Mouse (Mus musculus) kidney, adult 2 months (tissue): ENCODE measurements around the gene Ebf1.

Experiments
- CTCF ChIP-seq: fragments of 200-500 bp; conservative IDR thresholded peaks from 2 replicates; pipeline ENCODE4 v1.5.1; 2011; ENCODE audit warnings: low read depth, mild to moderate bottlenecking, control low read depth, low read length, moderate library complexity, mixed read lengths; ENCODE audit not compliant: insufficient read depth, insufficient read length
- POLR2A ChIP-seq: fragments of 200-500 bp; IDR thresholded peaks from one replicate; pipeline ENCODE4 v1.6.1; 2011; ENCODE audit warnings: low read depth, low read length, control low read depth

GRCm38 (mm10) chr11:44954362-44954761, 337.2 kb downstream of the Ebf1 start:
- TF ChIP-seq POLR2A (no peak), CTCF (no peak)
